Mouse (Mus musculus): ENCODE measurements around the gene Wnt11.

DNA sequence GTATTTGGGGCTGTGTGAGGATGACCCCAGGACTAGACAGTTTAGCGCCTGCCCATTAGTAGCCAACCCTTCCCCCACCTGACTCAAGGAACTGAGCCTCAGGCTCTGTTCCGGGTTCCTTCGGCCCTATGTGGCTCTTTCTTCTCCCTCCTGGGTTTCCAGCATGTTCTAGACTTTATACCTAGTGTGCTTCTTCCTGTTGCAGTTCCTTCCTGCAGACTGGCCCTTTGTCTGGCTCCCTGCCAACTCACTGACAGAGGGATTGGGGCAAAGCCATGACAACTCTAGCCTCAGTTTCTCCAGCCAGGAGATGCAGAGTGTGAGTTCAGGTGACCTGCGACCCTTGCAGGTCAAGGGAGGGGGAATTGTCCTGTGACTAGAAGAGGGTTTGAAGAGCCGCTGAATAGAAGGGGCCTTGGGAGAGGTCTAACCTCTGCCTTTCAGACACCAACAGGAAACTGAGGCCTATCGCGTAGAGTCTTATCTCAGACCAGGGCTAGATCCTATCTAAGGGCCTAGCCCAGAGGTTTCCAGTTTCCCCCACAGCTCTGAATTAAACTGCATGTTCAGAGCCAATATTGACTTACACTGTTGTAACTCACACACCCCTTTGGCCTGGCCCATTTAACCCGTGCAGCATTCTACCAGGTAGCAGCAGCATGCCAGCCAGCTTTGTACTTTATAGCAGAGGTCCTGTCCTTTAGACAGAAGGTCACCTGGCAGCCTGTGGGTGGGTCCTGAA, 14.2 kb downstream of the Wnt11 start:
- TF ChIP-seq CTCF (IDR thresholded peaks at IDR 0.05; ENCODE audit: low read depth, low read length), result no peak
- TF ChIP-seq POLR2A (IDR thresholded peaks at IDR 0.05; ENCODE audit: insufficient read depth, low read length), result no peak
- no peak for TF ChIP-seq EP300 (IDR thresholded peaks at IDR 0.05; ENCODE audit: insufficient read depth, low read depth, low read length)
